Mouse (Mus musculus) midbrain, postnatal 0 days (tissue): ENCODE data around the gene Parp9. TPM values are rescaled to one million over a fixed set of nuclear protein-coding genes. Genes with fewer than 3 reads are reported as not detected.
A peak's percentile ranks its signal among the peaks of the same experiment; 100 is the strongest.
"Not testable (repeated sequence)": the region's sequence is repeated elsewhere in the genome, so short reads cannot be mapped to it uniquely, and the experiment has no call there.

Experiments
- ATAC-seq: fragments of 200-750 bp; cut with Nextera tagmentation; 2 replicates; pipeline ENCODE4 v1.8.0; 2017; ENCODE audit warnings: moderate number of reproducible peaks, mild to moderate bottlenecking, moderate TSS enrichment, moderate library complexity; ENCODE audit not compliant: low FRiP score
- DNase-seq: peaks from one replicate; pipeline ENCODE4 v3.0.0-alpha.2; 2015; ENCODE audit warnings: low spot score
- H3K27ac ChIP-seq: fragments of 300-500 bp; sonication (generic); 2 replicates; pipeline ENCODE4 v1.5.1; 2014; ENCODE audit warnings: low read depth, mild to moderate bottlenecking, low read length, mixed read lengths
- H3K27me3 ChIP-seq: fragments of 300-500 bp; sonication (generic); 2 replicates; pipeline ENCODE4 v1.6.1; 2014; ENCODE audit warnings: low read length, control low read depth, mixed read lengths; ENCODE audit not compliant: insufficient read depth
- H3K36me3 ChIP-seq: fragments of 300-500 bp; sonication (generic); 2 replicates; pipeline ENCODE4 v1.6.1; 2014; ENCODE audit warnings: low read length, control low read depth, mixed read lengths; ENCODE audit not compliant: insufficient read depth
- H3K4me1 ChIP-seq: fragments of 300-500 bp; sonication (generic); 2 replicates; pipeline ENCODE4 v1.6.1; 2014; ENCODE audit warnings: mild to moderate bottlenecking, control low read depth, antibody characterized with exemption, low read length, mixed read lengths; ENCODE audit not compliant: insufficient read depth
- H3K4me2 ChIP-seq: fragments of 300-500 bp; sonication (generic); 2 replicates; pipeline ENCODE4 v1.6.1; 2014; ENCODE audit warnings: low read depth, mild to moderate bottlenecking, low read length, mixed read lengths; ENCODE audit not compliant: poor library complexity, severe bottlenecking
- H3K4me3 ChIP-seq: fragments of 300-500 bp; sonication (generic); 2 replicates; pipeline ENCODE4 v1.5.1; 2014; ENCODE audit warnings: low read depth, mild to moderate bottlenecking, low read length, moderate library complexity
- H3K9ac ChIP-seq: fragments of 300-500 bp; sonication (generic); replicated peaks from 2 replicates; pipeline ENCODE4 v1.6.1; 2014; ENCODE audit warnings: mild to moderate bottlenecking, low read length, moderate library complexity, mixed read lengths; ENCODE audit not compliant: poor library complexity, severe bottlenecking
- H3K9me3 ChIP-seq: fragments of 300-500 bp; sonication (generic); 2 replicates; pipeline ENCODE4 v1.6.1; 2016; ENCODE audit warnings: low read length, control low read depth
- CTCF ChIP-seq: IDR thresholded peaks from 2 replicates; pipeline ENCODE4 v1.5.1; 2016; ENCODE audit warnings: antibody characterized with exemption, mild to moderate bottlenecking
- WGBS: fragments of 180-500 bp; shearing (Covaris S2); extraction: QIAGEN DNeasy Blood & Tissue Kit; methylation state at CpG from one replicate; pipeline ENCODE4 v1.1.7; 2014; 5-methylcytosine and 5-hydroxymethylcytosine counted together
- polyA plus RNA-seq: library from polyadenylated mRNA; unstranded; fragments of >200 nt; fragmentation: Nextera tagmentation; extraction: Ambion mirVana; gene quantifications from 2 replicates; pipeline ENCODE4 v1.2.1, GENCODE M21; 2015
- total RNA-seq: library from RNA; depleted of rRNA; stranded (reverse); fragments of >200 nt; gene quantifications from 2 replicates; pipeline ENCODE4 v1.2.3, GENCODE M21; 2014; rRNA removed

Parp9 gene
- 3.0 and 4.3 TPM in 2 replicates for total RNA-seq
- 1.9 and 3.3 TPM in 2 replicates for polyA plus RNA-seq

GRCm38 (mm10) chr16:35938211-35939151 lies at the start of gene Parp9, which contains the start of gene Dtx3l:
Parp9 (plus strand) TSS chr16:35938470.
Dtx3l (minus strand) TSS chr16:35939151.
- H3K4me1 ChIP-seq: 0 out of 2 replicates have a peak, but pooled peaks cover 4% of the 10 kb centered on the region
- H3K9me3 ChIP-seq: no peaks in the 10 kb centered on the region
- 2% methylated on average over 52 of the region's 52 CpGs for WGBS
- H3K4me3 ChIP-seq: peak within 1 kb of the TSS; percentile 47
- no peaks in the 10 kb centered on the region; the same call in 1 of the 2 replicates for H3K27me3 ChIP-seq
- DNase-seq (peak; percentile 13), ATAC-seq (no peak)
- peak within 1 kb of the TSS; percentile 78 for H3K4me2 ChIP-seq
- no peak for TF ChIP-seq CTCF
- no peaks in the 10 kb centered on the region for H3K36me3 ChIP-seq
- H3K9ac ChIP-seq: peak within 1 kb of the TSS; percentile 50
- no peak within 1 kb of the TSS for H3K27ac ChIP-seq

DNA sequence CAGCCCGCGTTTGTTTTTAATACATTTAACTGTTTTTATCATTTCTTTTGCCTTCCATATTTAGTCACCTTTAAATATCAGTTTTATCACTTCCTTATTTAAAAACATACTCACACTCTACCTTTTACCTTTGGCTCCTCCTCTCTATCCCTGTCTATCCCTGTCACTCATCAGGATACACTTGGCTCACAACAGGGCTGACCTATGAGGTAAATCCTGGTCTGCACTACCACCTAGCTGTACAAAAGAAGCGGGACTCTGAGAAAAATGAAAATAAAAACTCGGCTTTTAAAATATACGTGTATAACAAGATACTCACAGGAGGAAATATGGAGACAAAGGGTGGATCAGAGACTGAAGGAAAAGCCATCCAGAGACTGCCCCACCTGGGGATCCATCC lies 49.4 kb upstream of the Parp9 start:
- Histone ChIP-seq H3K9me3 (no peaks in the 10 kb centered on the region), H3K27me3 (no peaks in the 10 kb centered on the region), H3K4me2 (no peak overlapping the region), H3K4me3 (no peak overlapping the region), H3K4me1 (no peaks in the 10 kb centered on the region), H3K9ac (no peak overlapping the region), H3K36me3 (no peaks in the 10 kb centered on the region), H3K27ac (no peak overlapping the region)
- DNase-seq (no peak), ATAC-seq (no peak)
- 87% methylated on average over 5 of the region's 5 CpGs for WGBS
- TF ChIP-seq CTCF: peak; percentile 56

- Histone ChIP-seq H3K4me2 (no peak overlapping the region), H3K27me3 (no peaks in the 10 kb centered on the region), H3K36me3 (no peaks in the 10 kb centered on the region), H3K9ac (no peak overlapping the region), H3K4me1 (no peaks in the 10 kb centered on the region), H3K4me3 (no peak overlapping the region), H3K9me3 (no peaks in the 10 kb centered on the region), H3K27ac (no peak overlapping the region)
- ATAC-seq (no peak), DNase-seq (no peak)
- 75% methylated on average over 3 of the region's 3 CpGs for WGBS
- TF ChIP-seq CTCF: peak; percentile 69
Observed at GRCm38 (mm10) chr16:35890645-35891044, 47.6 kb upstream of the Parp9 start.

DNA sequence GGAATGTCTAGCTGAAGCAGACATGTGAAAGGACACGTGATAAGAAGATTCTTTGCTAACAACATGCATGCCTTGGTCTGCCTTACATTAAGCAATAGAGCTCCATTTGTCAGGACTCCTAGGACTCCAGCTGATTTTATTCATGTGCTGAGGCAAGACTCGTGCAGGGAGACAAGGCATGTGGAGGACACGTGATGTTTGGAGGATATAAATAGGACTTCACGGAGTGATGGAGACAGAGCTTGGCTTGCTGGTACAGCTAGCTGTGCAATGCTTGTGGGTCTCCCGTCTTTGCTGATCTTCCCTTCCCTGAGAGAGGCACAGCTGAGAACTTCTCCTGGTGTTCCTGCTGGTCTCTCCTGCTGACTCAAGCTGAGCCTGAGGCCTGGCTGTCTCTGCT lies 46.7 kb upstream of the Parp9 start:
- not testable (repeated sequence) for H3K4me1 ChIP-seq, H3K4me2 ChIP-seq, H3K27me3 ChIP-seq, DNase-seq, H3K27ac ChIP-seq, H3K9ac ChIP-seq, H3K36me3 ChIP-seq, H3K4me3 ChIP-seq, H3K9me3 ChIP-seq, ATAC-seq
- 74% methylated on average over 5 of the region's 5 CpGs for WGBS

GRCm38 (mm10) chr16:35894997-35895396 lies 43.3 kb upstream of the Parp9 start:
- Histone ChIP-seq H3K27me3 (no peaks in the 10 kb centered on the region), H3K9me3 (no peaks in the 10 kb centered on the region)

GRCm38 (mm10) chr16:35900541-35900940 lies 37.7 kb upstream of the Parp9 start:
- H3K9me3 ChIP-seq: no peaks in the 10 kb centered on the region
- ATAC-seq: no peak
- WGBS: 90% methylated on average over 3 of the region's 3 CpGs
- no peak overlapping the region for H3K4me3 ChIP-seq
- H3K27me3 ChIP-seq: no peaks in the 10 kb centered on the region
- H3K36me3 ChIP-seq: no peaks in the 10 kb centered on the region
- no peak overlapping the region for H3K9ac ChIP-seq
- H3K27ac ChIP-seq: no peak overlapping the region
- no peaks in the 10 kb centered on the region for H3K4me1 ChIP-seq
- DNase-seq: no peak
- H3K4me2 ChIP-seq: no peak overlapping the region
- no peak for TF ChIP-seq CTCF

More at GRCm38 (mm10) chr16:35894997-35895396, 43.3 kb upstream of the Parp9 start:
- Histone ChIP-seq H3K27ac (no peak overlapping the region), H3K4me1 (no peaks in the 10 kb centered on the region), H3K36me3 (no peaks in the 10 kb centered on the region), H3K4me2 (no peak overlapping the region), H3K9ac (no peak overlapping the region), H3K4me3 (no peak overlapping the region)
- WGBS: 56% methylated on average over 6 of the region's 6 CpGs
- TF ChIP-seq CTCF: no peak
- ATAC-seq (no peak), DNase-seq (no peak)
